Mouse (Mus musculus): ENCODE measurements around the gene Rtn4ip1.
"Not testable (repeated sequence)": the region's sequence is repeated elsewhere in the genome, so short reads cannot be mapped to it uniquely, and the experiment has no call there.

Rtn4ip1 gene

DNA sequence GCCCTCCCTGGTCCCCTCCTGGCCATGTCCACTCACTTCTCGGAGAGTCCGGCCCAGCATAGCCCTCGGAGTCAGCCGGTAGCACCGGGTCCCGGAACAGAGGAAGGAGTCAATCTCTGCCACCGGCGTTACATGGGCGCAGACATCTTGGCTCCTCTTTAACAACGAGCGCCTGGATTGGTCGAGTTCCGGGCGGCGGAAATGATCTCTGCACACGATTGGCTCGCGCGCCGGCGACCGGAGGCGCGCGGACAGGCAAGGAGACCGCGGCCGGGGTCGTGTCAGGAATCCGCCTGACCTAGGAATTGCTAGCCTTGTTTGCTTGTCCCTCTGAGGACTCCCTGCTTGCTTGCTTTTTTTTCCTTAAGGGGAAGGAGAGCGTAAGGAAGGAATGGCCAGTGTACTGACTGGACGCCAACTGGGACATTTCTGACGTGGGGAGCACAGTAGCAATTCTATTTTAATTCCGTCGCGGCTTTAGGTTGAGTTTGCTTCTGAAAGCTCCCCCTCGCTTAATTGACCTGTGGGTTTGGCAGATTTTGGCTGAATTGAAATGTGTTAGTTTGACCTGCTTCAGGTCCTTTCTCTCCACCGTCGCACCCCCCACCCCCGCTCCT lies at the start of gene Rtn4ip1, which contains the start of gene Qrsl1:
Gene Rtn4ip1, plus strand, starts transcription at position 230 of the 617 bp plus-strand sequence.
Gene Qrsl1, minus strand, starts transcription at position 168 of the 617 bp plus-strand sequence.
- DNase-seq (ENCODE audit: low spot score in 2 of 2) = peak; percentile 87 to 95

DNA sequence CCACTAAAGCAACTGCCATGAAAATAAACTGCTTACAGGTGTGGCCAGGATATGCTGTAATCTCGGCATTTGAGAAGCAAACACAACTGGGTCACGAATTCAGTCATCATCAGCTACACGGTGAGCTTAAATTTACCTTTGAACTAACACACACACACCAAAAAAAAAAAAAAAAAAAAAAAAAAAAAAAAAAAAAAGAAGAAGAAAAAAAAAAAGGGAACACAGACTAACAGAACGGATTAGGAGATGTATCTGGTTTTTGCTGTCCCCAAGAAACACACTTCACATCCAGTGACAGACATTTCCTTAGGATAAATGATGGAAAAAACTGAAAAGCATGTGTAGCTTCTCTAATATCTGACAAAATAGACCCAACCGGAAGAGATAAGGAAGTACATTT lies 49.7 kb upstream of the Rtn4ip1 start:
- no peak for DNase-seq (ENCODE audit: low spot score in 2 of 2)

DNA sequence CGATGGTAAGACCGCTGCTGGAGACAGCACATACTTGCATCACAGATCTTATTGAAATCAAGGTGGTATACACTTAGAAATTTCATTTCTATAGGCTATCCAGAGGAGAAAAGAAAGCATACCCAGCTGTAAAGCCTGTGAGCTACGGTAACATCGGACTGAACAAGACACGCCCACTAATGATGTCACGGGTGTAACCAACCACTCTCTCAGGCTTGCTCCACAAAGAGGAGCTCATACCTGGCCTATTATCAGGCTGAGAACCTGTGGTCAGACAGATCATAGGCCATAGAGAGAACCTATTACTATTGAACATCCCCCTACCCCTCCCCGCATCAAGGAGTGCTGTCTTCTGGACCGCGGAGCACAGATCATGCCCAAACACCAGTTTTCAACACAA lies 45.7 kb upstream of the Rtn4ip1 start:
- DNase-seq (ENCODE audit: low spot score in 2 of 2) = no peak

DNA sequence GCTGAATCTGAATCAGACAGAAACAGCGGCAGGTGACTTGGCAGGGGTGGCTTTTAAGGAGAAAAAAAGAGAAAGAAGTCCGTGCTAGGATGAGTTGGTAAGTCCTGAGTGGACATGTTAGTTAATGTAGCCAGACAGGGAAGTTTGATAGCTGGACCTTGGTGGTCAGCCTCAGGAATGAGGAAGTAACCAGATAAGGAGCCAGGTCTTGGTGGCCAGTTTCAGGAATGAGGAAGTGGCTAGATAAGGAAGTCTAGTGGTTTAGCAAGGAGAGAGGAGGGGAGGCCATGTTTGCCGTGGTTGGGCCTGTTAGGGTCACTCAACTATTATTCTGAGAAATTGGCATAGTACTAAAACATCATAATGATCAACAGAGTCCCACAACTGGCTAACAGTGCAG lies 45.3 kb upstream of the Rtn4ip1 start:
- no peak for DNase-seq (ENCODE audit: low spot score in 2 of 2)

DNA sequence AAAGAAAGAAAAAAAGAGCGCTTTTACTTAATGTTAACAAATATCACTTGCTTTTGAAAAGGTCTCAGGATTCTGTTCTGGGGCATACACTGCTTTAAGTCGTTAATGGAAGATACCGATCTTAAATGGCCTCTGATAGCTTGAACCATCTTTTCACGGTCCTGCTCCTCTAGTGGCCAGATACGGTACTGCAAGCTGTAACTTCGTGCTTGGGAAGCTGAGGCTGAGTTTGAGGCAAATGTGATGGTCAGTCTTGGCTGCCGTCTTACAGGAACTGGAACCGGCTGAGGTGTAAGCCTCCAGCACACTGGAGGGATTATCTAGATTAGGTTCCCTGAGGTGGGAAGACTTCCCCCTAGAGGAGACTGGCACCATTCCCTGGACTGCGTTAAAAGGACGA lies 30.9 kb upstream of the Rtn4ip1 start:
- DNase-seq (ENCODE audit: low spot score in 2 of 2) = no peak

DNA sequence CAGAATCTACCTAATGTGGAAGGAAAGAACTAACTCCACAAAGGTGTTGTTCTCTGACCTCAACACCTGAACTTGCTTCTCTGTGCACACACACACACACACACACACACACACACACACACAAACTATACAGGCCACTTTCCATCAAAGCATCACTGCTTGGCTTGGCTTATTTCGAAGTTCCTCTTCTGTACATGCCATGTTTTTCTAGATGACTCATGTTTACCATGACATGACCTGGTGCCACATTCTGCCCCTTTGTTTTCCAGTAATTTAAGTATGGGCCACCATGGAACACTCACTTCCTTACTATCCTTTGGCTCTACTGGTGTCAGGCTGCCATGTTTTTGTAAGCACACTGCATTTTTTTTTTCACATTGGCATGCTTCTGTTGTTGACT lies 30.1 kb upstream of the Rtn4ip1 start:
- no peak for DNase-seq (ENCODE audit: low spot score in 2 of 2)

DNA sequence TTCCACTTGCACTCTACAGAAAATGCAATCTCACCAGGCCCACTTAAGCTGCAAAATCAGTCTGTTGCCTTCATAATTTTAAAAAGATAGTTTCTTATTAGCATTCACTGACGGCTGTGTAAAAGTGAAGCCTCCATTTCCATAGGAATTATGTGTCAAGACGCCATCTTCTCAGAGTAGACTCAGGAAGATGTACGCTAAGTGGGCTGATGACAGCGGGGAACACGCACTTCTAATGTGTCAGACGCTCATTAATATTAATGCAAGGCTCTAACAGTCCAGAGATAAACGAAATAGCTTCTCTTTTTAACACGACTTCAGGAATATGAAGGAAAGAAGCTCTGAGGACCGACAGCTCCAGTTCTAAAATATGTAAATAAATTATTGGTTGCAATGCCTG lies 13.9 kb upstream of the Rtn4ip1 start:
- no peak for DNase-seq (ENCODE audit: low spot score in 2 of 2)

DNA sequence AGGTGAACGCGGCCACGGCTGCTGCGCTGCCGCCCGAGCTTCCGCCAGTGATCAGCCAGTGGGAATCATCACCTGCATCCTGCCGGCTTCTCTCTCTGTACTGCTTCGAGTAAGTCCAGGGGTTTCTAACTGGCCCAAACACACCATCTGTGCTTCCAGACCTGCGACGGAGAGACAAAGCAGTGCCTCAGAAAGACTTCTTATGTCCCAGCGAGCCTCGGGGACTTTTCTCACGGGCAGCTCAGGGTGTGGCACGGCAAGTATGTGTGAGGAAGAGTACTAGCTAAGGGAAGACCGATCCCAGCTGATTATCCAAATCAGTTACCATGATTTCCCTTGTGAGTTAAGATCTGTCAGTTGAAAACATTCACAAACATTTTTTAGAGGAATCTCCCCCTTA lies 12.6 kb upstream of the Rtn4ip1 start:
- no peak for DNase-seq (ENCODE audit: low spot score in 2 of 2)

DNA sequence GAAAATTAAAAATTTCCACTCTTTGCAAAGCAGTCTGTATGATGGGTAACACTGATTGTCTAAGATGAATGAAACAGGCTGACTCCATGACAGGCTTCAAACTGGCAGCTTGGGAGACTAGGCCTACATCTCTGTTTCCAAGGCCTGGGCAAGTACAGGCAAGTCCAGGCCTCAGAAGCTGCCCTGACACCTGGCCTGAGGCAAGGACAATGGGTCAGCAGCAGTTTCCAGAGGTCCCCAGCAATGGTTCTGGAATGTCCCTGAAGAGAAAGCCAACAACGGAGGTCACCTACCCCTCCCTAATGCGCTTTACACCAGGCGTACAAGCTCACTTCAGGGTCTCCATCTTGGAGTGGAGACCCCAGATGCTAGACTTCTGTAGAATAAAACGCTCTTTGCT lies 8.6 kb upstream of the Rtn4ip1 start:
- DNase-seq (ENCODE audit: low spot score in 2 of 2) = no peak

DNA sequence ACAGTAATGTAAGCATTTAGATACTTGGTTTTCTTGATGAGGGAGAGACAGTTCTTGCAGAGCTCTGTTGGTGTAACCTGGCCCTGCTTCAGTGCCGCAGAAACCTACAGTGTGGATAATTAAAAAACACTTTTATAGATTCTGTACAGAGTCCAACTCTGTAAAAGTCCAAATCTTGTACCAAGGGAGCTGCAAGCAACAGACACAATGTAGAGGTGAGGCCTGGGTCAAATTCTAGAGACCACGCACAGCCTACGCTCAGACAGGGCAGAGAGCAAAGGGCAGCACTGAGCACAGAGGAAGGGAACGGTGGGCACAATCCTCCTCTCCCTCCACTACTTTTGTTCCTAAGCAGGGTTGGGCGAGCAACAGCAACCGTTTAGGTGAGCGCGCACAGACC lies 5.5 kb upstream of the Rtn4ip1 start:
- DNase-seq (ENCODE audit: low spot score in 2 of 2) = no peak

DNA sequence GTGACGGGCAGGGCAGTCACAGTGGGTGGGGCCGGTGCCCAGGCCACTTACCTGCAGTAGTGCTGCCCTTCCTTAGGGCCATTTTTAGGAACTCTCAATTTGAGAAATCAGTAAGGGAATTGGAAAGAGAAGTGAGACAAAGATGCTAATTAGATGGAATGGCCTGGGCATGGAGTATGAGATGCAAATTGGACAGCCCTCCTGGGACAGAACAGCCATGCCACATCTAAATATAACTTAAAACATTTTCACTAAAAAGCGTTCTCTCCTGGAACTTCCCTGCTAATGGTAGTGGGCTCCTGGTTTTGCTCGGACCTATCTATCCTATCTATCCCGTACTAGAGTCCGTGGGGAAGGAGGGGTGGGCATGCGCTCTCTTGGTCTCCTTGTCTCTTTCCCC lies 3.3 kb upstream of the Rtn4ip1 start:
- no peak for DNase-seq (ENCODE audit: low spot score in 2 of 2)

DNA sequence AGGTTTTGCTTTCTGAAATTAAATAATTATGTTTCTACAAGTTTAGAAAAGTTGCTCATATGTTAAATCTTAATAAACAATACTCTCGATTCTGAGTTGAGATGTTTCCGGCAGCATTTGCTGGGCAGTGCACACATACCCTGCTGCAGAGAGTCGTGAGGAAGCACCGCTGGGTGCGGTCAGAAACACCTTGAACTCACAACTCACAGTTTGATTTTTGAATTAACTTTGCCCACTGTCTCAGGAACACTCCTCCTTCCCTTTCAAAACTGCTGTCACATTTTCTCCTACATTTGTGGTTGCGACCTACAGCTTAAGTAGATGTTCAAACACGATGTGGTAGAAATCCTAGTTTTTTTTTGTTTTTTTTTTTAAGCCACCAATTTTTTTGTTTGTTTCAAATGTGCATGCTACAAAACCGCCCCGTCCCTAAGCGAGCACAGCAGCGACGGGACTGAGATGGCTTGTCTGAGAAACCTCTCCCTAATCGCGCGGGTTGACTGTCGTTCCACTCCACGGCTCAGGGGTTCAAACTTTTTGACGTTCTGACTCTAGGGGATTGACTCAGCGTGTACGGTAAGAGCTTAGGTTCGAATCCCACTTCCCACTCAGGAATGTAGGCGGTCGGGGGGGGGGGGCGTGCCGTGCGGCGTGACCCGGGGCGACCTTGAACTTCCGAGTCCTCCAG lies 580 bp upstream of the Rtn4ip1 start:
- DNase-seq (ENCODE audit: low spot score in 2 of 2) = no peak

DNA sequence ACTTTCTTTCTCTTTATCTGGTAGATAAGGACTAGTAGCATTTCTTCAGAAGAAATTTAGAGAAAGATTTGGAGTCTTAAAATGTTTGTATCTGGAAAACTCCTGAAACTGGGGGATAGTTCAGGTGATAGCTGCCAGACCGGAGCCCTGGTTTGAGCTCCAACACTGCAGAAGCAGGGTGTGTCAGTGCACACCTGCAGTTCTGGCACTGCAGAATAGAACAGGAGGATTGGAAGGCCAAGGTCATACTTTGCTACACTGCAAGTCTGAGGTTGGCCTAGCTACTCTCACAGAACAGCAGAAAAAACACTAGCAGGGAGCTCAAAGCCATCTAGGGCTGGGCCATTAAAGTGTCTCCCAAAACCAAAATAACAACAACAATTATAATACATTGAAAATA lies 3.0 kb downstream of the Rtn4ip1 start:
- DNase-seq (ENCODE audit: low spot score in 2 of 2) = no peak

DNA sequence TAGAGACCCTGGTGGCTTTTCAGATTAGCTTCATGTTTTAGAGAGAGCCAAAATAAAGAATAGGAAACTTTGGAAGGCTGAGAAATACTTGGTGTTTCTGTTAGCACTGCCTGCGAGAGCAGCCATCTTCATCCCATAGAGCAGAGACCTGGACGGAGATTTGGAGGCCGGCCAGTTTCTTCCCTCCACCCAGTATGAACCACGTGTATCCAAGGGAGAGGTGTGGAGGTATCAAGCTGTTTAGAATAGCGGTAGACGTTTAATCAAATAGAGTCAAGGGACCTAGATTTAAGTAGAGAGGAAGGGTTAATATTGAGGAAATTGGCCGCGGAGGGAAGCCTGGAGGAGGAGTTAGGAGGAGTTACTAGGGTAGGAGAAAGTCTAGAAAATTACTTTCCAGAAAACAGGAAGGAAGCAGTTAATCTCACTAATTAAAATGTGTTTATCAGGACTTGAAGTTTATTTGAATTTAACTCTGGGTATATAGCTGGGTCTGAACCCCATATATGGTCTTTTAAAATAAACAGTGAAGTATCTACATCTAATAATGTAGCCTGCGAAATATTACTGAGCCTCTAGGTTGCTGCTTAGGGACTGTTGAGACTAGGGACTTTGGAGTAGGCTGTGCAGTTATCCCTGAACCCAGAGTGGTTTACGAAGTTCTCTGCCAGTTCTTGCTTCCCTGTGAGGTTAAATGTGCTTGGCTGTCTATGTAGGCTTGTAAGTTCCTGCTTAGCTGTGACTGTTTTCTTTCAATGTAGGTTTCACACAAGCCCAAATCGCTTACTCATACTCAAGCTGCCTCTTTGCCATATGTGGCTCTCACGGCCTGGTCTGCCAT lies 8.6 kb downstream of the Rtn4ip1 start:
- DNase-seq (ENCODE audit: low spot score in 2 of 2) = no peak

DNA sequence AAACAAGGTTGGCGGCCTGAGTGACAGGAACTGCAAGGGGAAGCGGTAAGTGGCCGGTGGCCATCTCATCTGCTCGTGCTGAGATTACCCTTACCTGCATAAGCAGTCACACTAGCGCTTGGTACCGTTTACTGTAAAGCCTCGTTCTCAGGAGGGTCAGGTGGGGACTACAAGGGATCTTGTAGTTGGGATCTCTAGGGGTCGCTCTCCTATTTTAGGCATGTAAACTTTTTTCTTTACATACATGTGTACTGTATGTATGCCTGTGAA lies 9.2 kb downstream of the Rtn4ip1 start:
- no peak for DNase-seq (ENCODE audit: low spot score in 2 of 2)

DNA sequence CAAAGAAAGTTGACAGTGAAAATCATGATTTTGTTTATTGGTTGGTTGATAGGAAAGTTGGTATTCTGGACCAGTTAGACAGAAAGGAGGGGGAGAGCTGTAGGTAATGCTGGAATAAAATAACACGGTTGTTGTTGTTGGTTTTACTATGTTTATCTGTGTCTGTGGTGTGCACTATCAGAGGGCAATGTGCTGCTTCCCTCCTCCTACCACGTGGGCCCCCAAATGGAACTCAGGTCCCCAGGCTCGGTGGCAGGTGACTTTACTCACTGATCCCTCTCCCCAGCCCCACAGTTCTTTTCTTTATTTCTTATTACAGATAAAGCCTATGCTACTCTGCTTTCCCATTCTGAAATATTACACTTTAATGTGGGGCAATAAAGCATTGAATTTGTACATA lies 10.6 kb downstream of the Rtn4ip1 start:
- no peak for DNase-seq (ENCODE audit: low spot score in 2 of 2)

DNA sequence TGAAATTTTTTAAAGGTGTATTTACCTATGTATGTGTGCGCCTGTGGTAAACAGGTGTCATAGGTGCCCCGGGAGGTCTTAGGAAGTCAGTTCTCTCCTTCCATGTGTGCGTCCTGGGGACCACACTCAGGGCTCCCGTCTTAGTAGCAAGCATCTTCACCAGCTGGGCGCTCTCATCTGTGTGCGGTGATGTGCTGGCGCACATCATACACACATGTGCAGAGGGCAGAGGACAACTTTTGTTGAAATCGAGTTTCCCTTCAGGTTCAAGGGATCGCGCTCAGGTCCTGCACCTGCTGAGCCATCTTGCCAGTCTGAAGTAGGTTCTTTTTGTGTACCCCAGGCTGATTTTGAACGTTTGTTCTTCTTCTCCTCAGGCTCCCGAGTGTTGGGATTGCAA lies 14.6 kb downstream of the Rtn4ip1 start:
- DNase-seq (ENCODE audit: low spot score in 2 of 2) = no peak

DNA sequence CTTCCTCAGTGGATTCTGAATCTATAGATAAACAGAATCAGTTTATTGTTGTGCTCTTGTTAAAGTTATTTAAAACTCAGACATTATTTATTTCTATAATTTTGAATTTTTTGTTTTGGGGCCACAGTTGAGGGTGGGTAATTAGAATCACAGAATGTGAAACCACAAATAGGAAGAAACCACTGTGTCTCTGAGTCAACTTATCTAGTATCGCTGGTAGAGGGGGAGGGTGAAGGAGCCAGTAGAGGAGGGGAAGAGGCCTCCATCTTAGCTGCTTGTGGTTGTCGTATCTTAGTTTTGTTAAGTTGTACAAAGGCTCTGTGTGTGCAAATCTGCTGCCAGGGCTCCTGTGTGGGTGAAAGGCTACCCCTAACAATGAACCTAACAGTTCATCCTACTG lies 15.1 kb downstream of the Rtn4ip1 start:
- no peak for DNase-seq (ENCODE audit: low spot score in 2 of 2)

DNA sequence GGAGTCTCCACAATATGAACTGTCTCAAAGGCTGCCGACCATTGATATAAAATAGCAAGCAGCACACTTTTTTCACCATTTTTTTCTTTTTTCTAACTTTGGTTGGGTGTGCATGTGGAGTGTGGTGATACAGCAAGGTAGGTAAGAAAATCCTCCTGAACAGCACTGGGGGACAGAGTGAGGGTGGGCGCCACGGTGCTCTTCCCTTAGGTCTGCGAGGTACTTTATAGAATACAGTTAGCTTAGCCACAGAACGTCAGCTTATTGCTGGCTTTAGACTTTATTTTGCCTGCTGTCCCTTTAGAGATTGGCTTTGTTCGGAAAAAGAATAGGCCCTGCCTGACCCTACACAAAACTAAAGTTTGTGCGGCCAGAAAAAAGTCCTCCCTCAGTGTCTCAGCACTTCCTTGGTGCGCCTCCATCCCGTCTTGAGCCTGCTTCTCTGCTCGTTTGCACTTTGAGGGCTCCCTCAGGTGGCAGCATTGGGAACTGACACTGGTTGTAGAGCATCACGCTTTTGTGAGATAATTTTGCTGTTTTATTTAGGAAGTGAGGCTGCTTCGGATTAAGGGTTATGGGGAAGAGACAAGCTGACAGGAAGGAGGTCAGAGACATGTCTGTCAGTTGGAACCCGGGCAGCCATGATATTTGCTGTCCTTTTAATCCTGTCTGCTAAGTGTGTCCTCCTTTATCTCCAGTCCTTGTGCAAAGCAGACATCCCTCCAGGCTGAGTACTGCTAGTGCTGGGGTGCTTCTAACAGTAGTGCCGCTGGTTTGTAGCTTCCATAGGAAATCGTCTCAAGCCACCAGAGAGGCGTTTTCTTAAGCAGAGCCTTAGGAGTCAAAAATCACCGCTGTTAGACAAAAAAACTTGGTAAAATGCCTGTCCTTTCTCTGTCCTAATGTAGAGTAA lies 17.3 kb downstream of the Rtn4ip1 start:
- peak; percentile 57 to 84 for DNase-seq (ENCODE audit: low spot score in 2 of 2)

DNA sequence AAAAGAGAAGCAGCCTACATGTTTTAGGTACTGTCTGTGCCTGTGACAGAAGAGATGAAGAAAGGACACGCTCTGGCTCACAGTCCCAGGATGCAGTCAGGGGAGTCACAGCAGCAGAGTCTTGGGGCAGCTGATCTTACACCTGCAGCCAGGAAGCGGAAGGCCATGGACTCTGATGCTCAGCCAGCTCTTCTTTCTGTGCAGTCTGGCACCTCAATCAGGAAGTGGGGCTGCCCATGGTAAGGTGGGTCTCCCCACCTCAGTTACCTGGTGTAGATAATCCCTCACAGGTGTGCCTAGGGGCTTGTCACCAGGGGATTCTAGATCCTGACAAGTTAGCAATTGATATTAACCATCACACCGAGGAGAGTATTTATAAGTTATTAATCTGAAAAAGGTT lies 21.5 kb downstream of the Rtn4ip1 start:
- no peak for DNase-seq (ENCODE audit: low spot score in 2 of 2)

DNA sequence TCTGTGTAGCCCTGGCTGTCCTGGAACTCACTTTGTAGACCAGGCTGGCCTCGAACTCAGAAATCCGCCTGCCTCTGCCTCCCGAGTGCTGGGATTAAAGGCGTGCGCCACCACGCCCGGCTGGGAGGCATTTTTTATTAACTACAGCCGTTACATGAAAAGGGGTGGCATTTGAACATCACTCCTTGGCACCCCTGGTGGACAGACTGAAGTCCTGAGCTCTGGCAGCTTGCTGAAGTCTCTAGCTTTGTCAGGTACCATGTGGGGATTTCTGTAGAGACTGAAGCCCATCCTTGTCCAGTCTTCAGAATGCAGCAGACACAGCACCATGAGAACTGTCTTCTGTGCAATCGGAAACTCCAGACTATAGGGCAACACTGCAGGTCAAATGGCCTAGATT lies 24.2 kb downstream of the Rtn4ip1 start:
- DNase-seq (ENCODE audit: low spot score in 2 of 2) = not testable (repeated sequence)

DNA sequence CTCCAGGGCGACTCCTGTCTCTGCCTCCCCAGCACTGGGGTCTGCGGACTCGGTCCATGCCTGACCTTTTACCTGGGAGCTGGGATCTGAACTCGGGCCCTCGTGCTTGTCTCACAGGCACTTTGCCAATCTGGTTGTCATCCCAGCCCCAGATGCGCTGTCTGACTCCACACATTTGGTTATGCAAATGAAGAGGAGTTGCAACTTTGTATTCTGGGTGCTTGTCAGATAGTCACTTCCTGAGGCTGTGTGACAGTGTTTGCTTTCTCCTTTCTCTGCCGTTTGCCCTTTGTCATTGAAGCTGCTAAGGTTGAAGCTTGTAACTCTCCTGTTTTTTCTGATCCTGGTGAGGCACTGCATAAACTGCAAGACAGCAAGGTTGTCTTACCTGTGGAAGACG lies 26.1 kb downstream of the Rtn4ip1 start:
- no peak for DNase-seq (ENCODE audit: low spot score in 2 of 2)
